Mouse (Mus musculus) layer of hippocampus, adult 2 months (tissue): ENCODE results near the gene Olfr844. TPM values are rescaled to one million over a fixed set of nuclear protein-coding genes. Genes with fewer than 3 reads are reported as not detected.

Source experiments
- DNase-seq, 2 experiments: peaks; one replicate each; pipeline ENCODE4 v3.0.0; 2022; ENCODE audit warnings: low spot score in 2 of 2
- H3K27ac ChIP-seq: fragments of 200-600 bp; 2 replicates; pipeline ENCODE4 v1.8.1; 2022
- H3K4me3 ChIP-seq: fragments of 200-600 bp; 2 replicates; pipeline ENCODE4 v1.8.1; 2022; ENCODE audit warnings: mild to moderate bottlenecking
- CTCF ChIP-seq: fragments of 200-600 bp; conservative IDR thresholded peaks from 2 replicates; pipeline ENCODE4 v1.8.1; 2022; ENCODE audit warnings: antibody characterized with exemption, mild to moderate bottlenecking, moderate library complexity
- long read RNA-seq, 2 experiments: library from polyadenylated mRNA; stranded (forward); transcript quantifications; one replicate each; pipeline ENCODE4 v2.0.0; 2021; ENCODE audit warnings: borderline mapping rate in 2 of 2
- total RNA-seq, 2 experiments: library from RNA; stranded (reverse); gene quantifications; 2 replicates each; pipeline ENCODE4 v1.2.3; 2021

The Olfr844 gene
- not detected for total RNA-seq
- long read RNA-seq, experiment 1: 0 reads
- long read RNA-seq, experiment 2: 0 reads

- DNase-seq: no peak
- no peak within 1 kb of the TSS for H3K4me3 ChIP-seq
- H3K27ac ChIP-seq: no peak within 1 kb of the TSS
- no peak for TF ChIP-seq CTCF
These were observed at the start of gene Olfr844 for GRCm38 (mm10) chr9:19316047-19316446. TSS of gene Olfr844 (plus strand) at chr9:19316347.

- Histone ChIP-seq H3K27ac (no peak within 1 kb of the TSS), H3K4me3 (no peak within 1 kb of the TSS)
- no peak for DNase-seq
- no peak for TF ChIP-seq CTCF
These were observed 20.0 kb downstream of the Olfr844 start, which contains the start of gene Olfr845 for GRCm38 (mm10) chr9:19336157-19336556. TSS of gene Olfr845 (plus strand) at chr9:19336457.

GRCm38 (mm10) chr9:19363905-19364304 lies 47.8 kb downstream of the Olfr844 start, which contains the start of gene Olfr846:
TSS of gene Olfr846 (minus strand) at chr9:19364005.
- TF ChIP-seq CTCF: no peak
- Histone ChIP-seq H3K27ac (no peak within 1 kb of the TSS), H3K4me3 (no peak within 1 kb of the TSS)
- DNase-seq: no peak

Other genes with a start within 250 kb of the Olfr844 start
- not detected for gene Olfr836, start 196.0 kb upstream of the Olfr844 start, total RNA-seq
- not detected for gene Olfr837, start 180.0 kb upstream of the Olfr844 start, total RNA-seq
- gene Olfr839-ps1, start 139.0 kb upstream of the Olfr844 start, total RNA-seq: under 1 TPM; 0.05 to 0.08 TPM
- gene Olfr843, start 64.4 kb upstream of the Olfr844 start, total RNA-seq: not detected
- not detected for gene Olfr845, start 20.1 kb downstream of the Olfr844 start, total RNA-seq
- not detected for gene Olfr846, start 47.7 kb downstream of the Olfr844 start, total RNA-seq
- not detected for gene Olfr847, start 62.3 kb downstream of the Olfr844 start, total RNA-seq
- gene Olfr849, start 123.9 kb downstream of the Olfr844 start, total RNA-seq: not detected
- gene Olfr850, start 161.9 kb downstream of the Olfr844 start, total RNA-seq: not detected
- gene Olfr851, start 176.9 kb downstream of the Olfr844 start, total RNA-seq: not detected
- gene Olfr853, start 224.7 kb downstream of the Olfr844 start, total RNA-seq: not detected